Mouse (Mus musculus) liver, embryonic 16.5 days (tissue): ENCODE measurements at regions not wholly inside any gene's neighbourhood (a gene's known extent, or its start where the extent isn't known, plus 50 kb on each side); places are given as distances from the start of the nearest gene placed in this dataset.

Experiments
- ATAC-seq: fragments of 200-750 bp; cut with Nextera tagmentation; 2 replicates; pipeline ENCODE4 v1.8.0; 2017; ENCODE audit warnings: low read depth, mild to moderate bottlenecking, moderate number of reproducible peaks, moderate library complexity
- H3K27ac ChIP-seq: fragments of 300-500 bp; sonication (generic); 2 replicates; pipeline ENCODE4 v1.5.1; 2014; ENCODE audit warnings: mild to moderate bottlenecking, low read length
- H3K27me3 ChIP-seq: fragments of 300-500 bp; sonication (generic); 2 replicates; pipeline ENCODE4 v1.6.1; 2014; ENCODE audit warnings: low read depth, low read length, mixed read lengths; ENCODE audit not compliant: control insufficient read depth, insufficient read depth
- H3K36me3 ChIP-seq: fragments of 300-500 bp; sonication (generic); 2 replicates; pipeline ENCODE4 v1.6.1; 2014; ENCODE audit warnings: mild to moderate bottlenecking; ENCODE audit not compliant: control insufficient read depth, insufficient read depth
- H3K4me1 ChIP-seq: fragments of 300-500 bp; sonication (generic); 2 replicates; pipeline ENCODE4 v1.6.1; 2014; ENCODE audit warnings: low read depth, low read length, mixed read lengths; ENCODE audit not compliant: control insufficient read depth
- H3K4me2 ChIP-seq: fragments of 300-500 bp; sonication (generic); 2 replicates; pipeline ENCODE4 v1.6.1; 2014; ENCODE audit warnings: low read depth, low read length, mixed read lengths
- H3K4me3 ChIP-seq: fragments of 300-500 bp; sonication (generic); 2 replicates; pipeline ENCODE4 v1.5.1; 2014; ENCODE audit warnings: low read depth, mild to moderate bottlenecking, low read length
- H3K9ac ChIP-seq: fragments of 300-500 bp; sonication (generic); 2 replicates; pipeline ENCODE4 v1.6.1; 2014; ENCODE audit warnings: low read depth, low read length
- H3K9me3 ChIP-seq: fragments of 300-500 bp; sonication (generic); replicated peaks from 2 replicates; pipeline ENCODE4 v1.6.1; 2016; ENCODE audit warnings: low read length; ENCODE audit not compliant: control insufficient read depth
- WGBS: fragments of 180-500 bp; shearing (Covaris S2); extraction: QIAGEN DNeasy Blood & Tissue Kit; methylation state at CpG from one replicate; pipeline ENCODE4 v1.1.7; 2014; ENCODE audit not compliant: insufficient replicate concordance; 5-methylcytosine and 5-hydroxymethylcytosine counted together

- Histone ChIP-seq H3K4me2 (no peak overlapping the region), H3K36me3 (no peaks in the 10 kb centered on the region), H3K4me1 (no peaks in the 10 kb centered on the region), H3K9me3 (no peaks in the 10 kb centered on the region), H3K4me3 (no peak overlapping the region), H3K27me3 (no peaks in the 10 kb centered on the region), H3K9ac (no peak overlapping the region), H3K27ac (no peak overlapping the region)
- no peak for ATAC-seq
- 53% methylated on average over 2 of the region's 2 CpGs for WGBS
These were observed 284.1 kb upstream of the Slc30a5 start for GRCm38 (mm10) chr13:101117311-101117710.

- Histone ChIP-seq H3K9ac (no peak overlapping the region), H3K27ac (no peak overlapping the region), H3K36me3 (no peaks in the 10 kb centered on the region), H3K9me3 (no peaks in the 10 kb centered on the region), H3K4me1 (no peaks in the 10 kb centered on the region), H3K27me3 (no peaks in the 10 kb centered on the region), H3K4me2 (no peak overlapping the region), H3K4me3 (no peak overlapping the region)
- 51% methylated on average over 5 of the region's 5 CpGs for WGBS
- no peak for ATAC-seq
These were observed 282.1 kb upstream of the Slc30a5 start for GRCm38 (mm10) chr13:101115296-101115695.

- no peaks in the 10 kb centered on the region for H3K27me3 ChIP-seq
- no peaks in the 10 kb centered on the region for H3K9me3 ChIP-seq
- WGBS = 57% methylated on average over 4 of the region's 4 CpGs
- ATAC-seq = no peak
- no peak overlapping the region for H3K9ac ChIP-seq
- no peaks in the 10 kb centered on the region for H3K4me1 ChIP-seq
- no peak overlapping the region for H3K27ac ChIP-seq
- no peak overlapping the region for H3K4me2 ChIP-seq
- no peak overlapping the region for H3K4me3 ChIP-seq
- H3K36me3 ChIP-seq = no peaks in the 10 kb centered on the region
These were observed 278.9 kb upstream of the Slc30a5 start for GRCm38 (mm10) chr13:101112176-101112575.

GRCm38 (mm10) chr13:101111773-101112172 is 278.5 kb upstream of the Slc30a5 start:
- Histone ChIP-seq H3K4me1 (no peaks in the 10 kb centered on the region), H3K9ac (no peak overlapping the region), H3K4me3 (no peak overlapping the region), H3K27me3 (no peaks in the 10 kb centered on the region), H3K36me3 (no peaks in the 10 kb centered on the region), H3K27ac (no peak overlapping the region), H3K4me2 (no peak overlapping the region), H3K9me3 (no peaks in the 10 kb centered on the region)
- no peak for ATAC-seq
- WGBS = 53% methylated on average over 2 of the region's 2 CpGs

- no peaks in the 10 kb centered on the region for H3K36me3 ChIP-seq
- H3K27ac ChIP-seq = no peak overlapping the region
- no peaks in the 10 kb centered on the region for H3K4me1 ChIP-seq
- 65% methylated on average over 3 of the region's 3 CpGs for WGBS
- H3K4me2 ChIP-seq = no peak overlapping the region
- ATAC-seq = no peak
- H3K9ac ChIP-seq = no peak overlapping the region
- no peaks in the 10 kb centered on the region for H3K27me3 ChIP-seq
- no peaks in the 10 kb centered on the region for H3K9me3 ChIP-seq
- no peak overlapping the region for H3K4me3 ChIP-seq
These were observed 267.4 kb upstream of the Slc30a5 start for GRCm38 (mm10) chr13:101100621-101101020.

GRCm38 (mm10) chr13:101096856-101097255 is 263.6 kb upstream of the Slc30a5 start:
- Histone ChIP-seq H3K4me3 (no peak overlapping the region), H3K27ac (no peak overlapping the region), H3K27me3 (no peaks in the 10 kb centered on the region), H3K9ac (no peak overlapping the region), H3K9me3 (no peaks in the 10 kb centered on the region), H3K4me2 (no peak overlapping the region), H3K4me1 (no peaks in the 10 kb centered on the region), H3K36me3 (no peaks in the 10 kb centered on the region)
- no peak for ATAC-seq
- WGBS = 48% methylated on average over 1 of the region's 1 CpGs

DNA sequence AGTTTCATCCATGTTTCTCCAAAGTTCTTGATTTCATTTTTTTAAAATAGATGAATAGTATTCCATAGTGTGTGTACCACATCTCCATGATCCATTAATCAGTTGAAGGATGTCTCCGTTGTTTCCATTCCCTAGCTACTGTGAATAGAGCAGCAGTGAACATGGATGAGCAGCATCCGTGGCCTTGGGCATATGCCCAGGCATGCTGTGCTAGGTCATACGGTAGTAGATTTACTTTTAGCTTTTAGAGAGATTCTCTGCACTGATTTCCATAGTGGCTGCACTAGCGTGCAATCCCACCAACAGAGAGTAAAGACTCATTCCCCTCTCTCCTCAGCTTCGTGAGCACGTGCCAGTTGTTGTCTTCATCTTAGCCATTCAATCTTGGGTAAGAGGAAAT is 263.0 kb upstream of the Slc30a5 start:
- WGBS = 69% methylated on average over 6 of the region's 6 CpGs
- Histone ChIP-seq H3K27ac (no peak overlapping the region), H3K4me2 (no peak overlapping the region), H3K36me3 (no peaks in the 10 kb centered on the region), H3K4me3 (no peak overlapping the region), H3K27me3 (no peaks in the 10 kb centered on the region), H3K9ac (no peak overlapping the region), H3K9me3 (no peaks in the 10 kb centered on the region), H3K4me1 (no peaks in the 10 kb centered on the region)
- ATAC-seq = no peak

- H3K9ac ChIP-seq = no peak overlapping the region
- WGBS = 70% methylated on average over 6 of the region's 6 CpGs
These were observed 262.0 kb upstream of the Slc30a5 start for GRCm38 (mm10) chr13:101095057-101095831.

GRCm38 (mm10) chr13:101092743-101093131 is 259.5 kb upstream of the Slc30a5 start:
- Histone ChIP-seq H3K27ac (no peak overlapping the region), H3K4me1 (no peaks in the 10 kb centered on the region), H3K4me2 (no peak overlapping the region), H3K4me3 (no peak overlapping the region), H3K36me3 (no peaks in the 10 kb centered on the region), H3K27me3 (no peaks in the 10 kb centered on the region), H3K9ac (no peak overlapping the region), H3K9me3 (no peaks in the 10 kb centered on the region)
- no peak for ATAC-seq
- WGBS = 77% methylated on average over 10 of the region's 10 CpGs

More at GRCm38 (mm10) chr13:101095057-101095831, 262.0 kb upstream of the Slc30a5 start:
- Histone ChIP-seq H3K36me3 (no peaks in the 10 kb centered on the region), H3K4me2 (no peak overlapping the region), H3K4me1 (no peaks in the 10 kb centered on the region), H3K9me3 (no peaks in the 10 kb centered on the region), H3K27ac (no peak overlapping the region), H3K27me3 (no peaks in the 10 kb centered on the region), H3K4me3 (no peak overlapping the region)
- ATAC-seq = no peak
